Mouse (Mus musculus) megakaryocyte, embryonic 14.5 days (primary cell): ENCODE data around the gene Ahdc1.

Experiments used
- FLI1 ChIP-seq: IDR thresholded peaks from 2 replicates; pipeline ENCODE4 v1.6.1; 2012; ENCODE audit warnings: low read length, inconsistent platforms, mixed read lengths
- GATA1 ChIP-seq: IDR thresholded peaks from 3 replicates; pipeline ENCODE4 v1.6.1; 2012; ENCODE audit warnings: mixed read lengths, low read length, inconsistent platforms, borderline replicate concordance

GRCm38 (mm10) chr4:133062286-133062685 is 51.2 kb downstream of the Ahdc1 start:
- TF ChIP-seq GATA1 (no peak), FLI1 (no peak)
